Mouse (Mus musculus) kidney, embryonic 16.5 days (tissue): ENCODE results near the gene Mbtps2. TPM values are rescaled to one million over a fixed set of nuclear protein-coding genes. Genes with fewer than 3 reads are reported as not detected.

Experiments
- ATAC-seq: fragments of 200-750 bp; cut with Nextera tagmentation; 2 replicates; pipeline ENCODE4 v1.8.0; 2017; ENCODE audit warnings: moderate TSS enrichment; ENCODE audit not compliant: low FRiP score, low TSS enrichment
- H3K27ac ChIP-seq: fragments of 300-500 bp; sonication (generic); 2 replicates; pipeline ENCODE4 v1.5.1; 2014; ENCODE audit warnings: low read length
- H3K27me3 ChIP-seq: fragments of 300-500 bp; sonication (generic); 2 replicates; pipeline ENCODE4 v1.6.1; 2014; ENCODE audit warnings: low read length, control low read depth, mixed read lengths; ENCODE audit not compliant: insufficient read depth
- H3K36me3 ChIP-seq: fragments of 300-500 bp; sonication (generic); 2 replicates; pipeline ENCODE4 v1.6.1; 2014; ENCODE audit warnings: low read length, control low read depth, mixed read lengths; ENCODE audit not compliant: insufficient read depth
- H3K4me1 ChIP-seq: fragments of 300-500 bp; sonication (generic); 2 replicates; pipeline ENCODE4 v1.6.1; 2014; ENCODE audit warnings: low read length, control low read depth, mixed read lengths; ENCODE audit not compliant: insufficient read depth
- H3K4me2 ChIP-seq: fragments of 300-500 bp; sonication (generic); replicated peaks from 2 replicates; pipeline ENCODE4 v1.6.1; 2014; ENCODE audit warnings: low read depth, low read length
- H3K4me3 ChIP-seq: fragments of 300-500 bp; sonication (generic); 2 replicates; pipeline ENCODE4 v1.5.1; 2014; ENCODE audit warnings: mild to moderate bottlenecking, low read length
- H3K9ac ChIP-seq: fragments of 300-500 bp; sonication (generic); replicated peaks from 2 replicates; pipeline ENCODE4 v1.6.1; 2014; ENCODE audit warnings: low read length
- H3K9me3 ChIP-seq: fragments of 300-500 bp; sonication (generic); 2 replicates; pipeline ENCODE4 v1.6.1; 2016; ENCODE audit warnings: low read length, control low read depth
- WGBS: fragments of 180-500 bp; shearing (Covaris S2); extraction: QIAGEN DNeasy Blood & Tissue Kit; methylation state at CpG from one replicate; pipeline ENCODE4 v1.1.7; 2014; 5-methylcytosine and 5-hydroxymethylcytosine counted together
- polyA plus RNA-seq: library from polyadenylated mRNA; unstranded; fragments of >200 nt; fragmentation: Nextera tagmentation; extraction: Ambion mirVana; gene quantifications from 2 replicates; pipeline ENCODE4 v1.2.1, GENCODE M21; 2015

The Mbtps2 gene
- polyA plus RNA-seq, 1 experiment from 2014 or later = 21.2 TPM

- no peaks in the 10 kb centered on the region for H3K4me1 ChIP-seq
- H3K27ac ChIP-seq = peak overlapping the region; percentile 95
- H3K4me2 ChIP-seq = peak overlapping the region; percentile 49
- H3K9me3 ChIP-seq = no peaks in the 10 kb centered on the region
- no peaks in the 10 kb centered on the region; the same call in 1 of the 2 replicates for H3K27me3 ChIP-seq
- ATAC-seq = peak; percentile 29; the same call in 1 of the 2 replicates
- H3K36me3 ChIP-seq = no peaks in the 10 kb centered on the region
- 27% methylated on average over 17 of the region's 17 CpGs for WGBS
- H3K9ac ChIP-seq = peak overlapping the region; percentile 90
- peak overlapping the region; percentile 65 for H3K4me3 ChIP-seq
These were observed 830 bp downstream of the Mbtps2 start for GRCm38 (mm10) chrX:157597585-157598185.

GRCm38 (mm10) chrX:157596802-157597201 lies 1.7 kb downstream of the Mbtps2 start:
- ATAC-seq = no peak
- no peaks in the 10 kb centered on the region for H3K36me3 ChIP-seq
- no peaks in the 10 kb centered on the region for H3K4me1 ChIP-seq
- WGBS = 75% methylated on average over 5 of the region's 5 CpGs
- peak overlapping the region; percentile 49 for H3K4me2 ChIP-seq
- H3K27me3 ChIP-seq = no peaks in the 10 kb centered on the region; the same call in 1 of the 2 replicates
- H3K27ac ChIP-seq = no peak overlapping the region
- H3K9me3 ChIP-seq = no peaks in the 10 kb centered on the region
- H3K4me3 ChIP-seq = peak overlapping the region; percentile 65
- H3K9ac ChIP-seq = peak overlapping the region; percentile 54

- Histone ChIP-seq H3K4me1 (no peaks in the 10 kb centered on the region), H3K27ac (no peak overlapping the region), H3K4me2 (no peak overlapping the region), H3K9ac (no peak overlapping the region), H3K4me3 (no peak overlapping the region), H3K27me3 (no peaks in the 10 kb centered on the region; the same call in 1 of the 2 replicates), H3K9me3 (no peaks in the 10 kb centered on the region), H3K36me3 (no peaks in the 10 kb centered on the region)
- no peak for ATAC-seq
- 83% methylated on average over 6 of the region's 6 CpGs for WGBS
These were observed 2.6 kb downstream of the Mbtps2 start for GRCm38 (mm10) chrX:157595927-157596326.

- H3K4me3 ChIP-seq = no peak overlapping the region
- WGBS = 81% methylated on average over 2 of the region's 2 CpGs
- H3K4me1 ChIP-seq = no peaks in the 10 kb centered on the region
- no peak overlapping the region for H3K4me2 ChIP-seq
- no peaks in the 10 kb centered on the region for H3K36me3 ChIP-seq
- no peaks in the 10 kb centered on the region; the same call in 1 of the 2 replicates for H3K27me3 ChIP-seq
- ATAC-seq = no peak
- no peak overlapping the region for H3K9ac ChIP-seq
- no peaks in the 10 kb centered on the region for H3K9me3 ChIP-seq
- H3K27ac ChIP-seq = no peak overlapping the region
These were observed 3.9 kb downstream of the Mbtps2 start for GRCm38 (mm10) chrX:157594606-157595005.

- ATAC-seq = no peak
- no peak overlapping the region for H3K4me2 ChIP-seq
- H3K36me3 ChIP-seq = no peaks in the 10 kb centered on the region
- no peaks in the 10 kb centered on the region; the same call in 1 of the 2 replicates for H3K27me3 ChIP-seq
- H3K4me3 ChIP-seq = no peak overlapping the region
- no peaks in the 10 kb centered on the region for H3K9me3 ChIP-seq
- WGBS = 78% methylated on average over 5 of the region's 5 CpGs
- H3K27ac ChIP-seq = no peak overlapping the region
- no peak overlapping the region for H3K9ac ChIP-seq
- H3K4me1 ChIP-seq = no peaks in the 10 kb centered on the region
These were observed 11.5 kb downstream of the Mbtps2 start for GRCm38 (mm10) chrX:157587001-157587400.

GRCm38 (mm10) chrX:157586397-157586796 lies 12.1 kb downstream of the Mbtps2 start:
- Histone ChIP-seq H3K4me3 (no peak overlapping the region), H3K4me1 (no peaks in the 10 kb centered on the region), H3K9ac (no peak overlapping the region), H3K27ac (no peak overlapping the region), H3K4me2 (no peak overlapping the region), H3K27me3 (no peaks in the 10 kb centered on the region; the same call in 1 of the 2 replicates), H3K36me3 (no peaks in the 10 kb centered on the region), H3K9me3 (no peaks in the 10 kb centered on the region)
- ATAC-seq = no peak

GRCm38 (mm10) chrX:157579108-157579614 lies 19.4 kb downstream of the Mbtps2 start:
- 83% methylated on average over 6 of the region's 6 CpGs for WGBS
- Histone ChIP-seq H3K36me3 (peaks cover 5% of the 10 kb centered on the region; the same call in 1 of the 2 replicates), H3K27ac (no peak overlapping the region), H3K9me3 (no peaks in the 10 kb centered on the region), H3K27me3 (no peaks in the 10 kb centered on the region), H3K9ac (no peak overlapping the region), H3K4me3 (no peak overlapping the region), H3K4me1 (no peaks in the 10 kb centered on the region), H3K4me2 (no peak overlapping the region)
- ATAC-seq = no peak

GRCm38 (mm10) chrX:157574683-157575082 lies 23.8 kb downstream of the Mbtps2 start:
- Histone ChIP-seq H3K27me3 (no peaks in the 10 kb centered on the region; the same call in 1 of the 2 replicates), H3K36me3 (peaks cover 5% of the 10 kb centered on the region; the same call in 1 of the 2 replicates), H3K4me2 (no peak overlapping the region), H3K9me3 (no peaks in the 10 kb centered on the region), H3K4me1 (no peaks in the 10 kb centered on the region), H3K27ac (no peak overlapping the region), H3K9ac (no peak overlapping the region), H3K4me3 (no peak overlapping the region)
- 86% methylated on average over 2 of the region's 2 CpGs for WGBS
- ATAC-seq = no peak

GRCm38 (mm10) chrX:157568840-157569239 lies 29.7 kb downstream of the Mbtps2 start, which contains the start of gene Yy2:
Gene Yy2 (minus strand): TSS chrX:157568985.
- Histone ChIP-seq H3K9ac (no peak within 1 kb of the TSS), H3K27me3 (no peaks in the 10 kb centered on the region), H3K4me1 (no peaks in the 10 kb centered on the region), H3K36me3 (peaks cover 8% of the 10 kb centered on the region; the same call in 1 of the 2 replicates), H3K27ac (no peak within 1 kb of the TSS), H3K4me3 (no peak within 1 kb of the TSS), H3K4me2 (no peak within 1 kb of the TSS), H3K9me3 (no peaks in the 10 kb centered on the region)
- ATAC-seq = no peak
- 85% methylated on average over 26 of the region's 26 CpGs for WGBS

- Histone ChIP-seq H3K36me3 (peaks cover 10% of the 10 kb centered on the region; the same call in 1 of the 2 replicates), H3K27ac (no peak overlapping the region), H3K4me1 (no peaks in the 10 kb centered on the region), H3K9me3 (no peaks in the 10 kb centered on the region), H3K4me3 (no peak overlapping the region), H3K4me2 (no peak overlapping the region), H3K27me3 (no peaks in the 10 kb centered on the region), H3K9ac (no peak overlapping the region)
- no peak for ATAC-seq
- 82% methylated on average over 10 of the region's 10 CpGs for WGBS
These were observed 34.7 kb downstream of the Mbtps2 start for GRCm38 (mm10) chrX:157563794-157564193.
